Mouse (Mus musculus): ENCODE results near the gene Pola2. TPM values are rescaled to one million over a fixed set of nuclear protein-coding genes. Genes with fewer than 3 reads are reported as not detected.

Pola2 gene
- polyA plus RNA-seq, 1 experiment = 115 TPM

DNA sequence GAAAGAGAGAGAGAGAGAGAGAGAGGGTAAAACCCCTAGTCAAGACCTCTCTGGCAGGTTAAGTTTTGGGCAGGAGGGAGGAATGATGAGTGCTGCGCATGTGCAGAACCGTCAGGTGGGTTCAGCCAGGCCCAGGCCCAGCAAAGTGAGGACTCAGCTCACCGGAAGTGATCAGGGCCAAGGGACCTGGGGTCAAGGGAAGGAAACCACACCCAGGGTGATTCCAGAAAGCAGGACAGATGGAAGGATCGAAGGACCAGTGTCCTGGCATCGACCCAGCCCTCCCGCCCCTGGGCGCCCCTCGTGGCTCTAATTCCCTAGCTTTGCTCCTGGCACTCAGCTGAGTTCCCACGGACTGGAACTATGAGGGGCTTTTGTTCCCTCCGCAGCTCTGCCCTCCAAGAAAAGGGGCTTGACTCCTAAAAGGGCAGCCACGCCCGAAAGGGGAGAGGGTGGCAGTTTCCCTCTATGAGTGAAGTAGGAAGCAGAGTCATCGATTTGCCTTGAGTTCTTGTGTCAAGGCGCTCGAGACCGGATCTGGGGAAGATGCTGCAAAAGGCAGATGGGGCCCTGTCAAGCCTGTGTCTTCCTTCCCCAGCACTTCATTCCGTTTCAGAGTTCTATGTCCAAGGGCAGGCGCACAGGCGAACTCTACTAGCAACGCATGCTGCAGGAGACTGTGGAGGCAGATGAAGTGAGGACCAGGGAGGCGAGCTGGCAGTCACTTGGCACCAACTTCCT lies 26.7 kb downstream of the Pola2 start:
- no peak overlapping the region for H3K27ac ChIP-seq (ENCODE audit: control insufficient read depth, insufficient read depth, low read length)
- TF ChIP-seq POLR2A (IDR thresholded peaks at IDR 0.05; ENCODE audit: control insufficient read depth, extremely low read depth, insufficient read depth, low read length, poor library complexity) (no peak), CTCF (IDR thresholded peaks at IDR 0.05; ENCODE audit: borderline replicate concordance, control insufficient read depth, extremely low read depth, insufficient read depth, low read length, poor library complexity) (no peak)
- 89% methylated on average over 21 of the region's 21 CpGs for WGBS

DNA sequence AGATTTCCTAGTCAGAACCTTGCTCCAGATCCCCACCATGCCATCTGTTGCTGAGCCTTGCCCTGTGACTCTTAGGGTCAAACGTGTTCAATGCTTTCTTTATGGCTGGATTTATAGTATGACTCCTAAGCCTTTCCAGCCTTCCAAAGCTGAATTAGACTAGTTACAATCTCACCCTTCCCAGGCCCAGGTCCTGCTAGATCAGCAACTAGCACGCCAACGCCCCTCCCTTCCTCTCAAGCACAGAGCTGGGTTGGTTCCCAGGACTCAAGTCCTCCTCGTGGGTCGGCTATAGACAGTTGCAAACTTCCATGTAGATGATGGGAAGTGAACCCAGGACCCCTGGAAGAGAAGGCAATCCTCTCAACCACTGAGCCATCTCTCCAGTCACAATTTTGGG lies 28.3 kb downstream of the Pola2 start:
- DNase-seq = no peak
- WGBS = 80% methylated on average over 5 of the region's 5 CpGs
- Histone ChIP-seq H3K36me3 (ENCODE audit: control insufficient read depth, insufficient read depth, low read length) (no peaks in the 10 kb centered on the region), H3K4me3 (ENCODE audit: control insufficient read depth, insufficient read depth, low read length) (no peak overlapping the region), H3K27ac (ENCODE audit: control insufficient read depth, insufficient read depth, low read length) (no peak overlapping the region), H3K4me1 (replicated peaks; ENCODE audit: control insufficient read depth, insufficient read depth, low read length) (peaks cover 3% of the 10 kb centered on the region; the same call in 1 of the 2 replicates), H3K27me3 (ENCODE audit: control insufficient read depth, insufficient read depth, low read length) (no peaks in the 10 kb centered on the region)
- TF ChIP-seq POLR2A (IDR thresholded peaks at IDR 0.05; ENCODE audit: control insufficient read depth, extremely low read depth, insufficient read depth, low read length, poor library complexity) (no peak), CTCF (IDR thresholded peaks at IDR 0.05; ENCODE audit: borderline replicate concordance, control insufficient read depth, extremely low read depth, insufficient read depth, low read length, poor library complexity) (no peak)

More for the DNA sequence above, 26.7 kb downstream of the Pola2 start:
- DNase-seq = no peak
- H3K4me1 ChIP-seq (replicated peaks; ENCODE audit: control insufficient read depth, insufficient read depth, low read length) = no peaks in the 10 kb centered on the region
- H3K4me3 ChIP-seq (ENCODE audit: control insufficient read depth, insufficient read depth, low read length) = no peak overlapping the region
- H3K36me3 ChIP-seq (ENCODE audit: control insufficient read depth, insufficient read depth, low read length) = peaks cover 3% of the 10 kb centered on the region
- H3K27me3 ChIP-seq (ENCODE audit: control insufficient read depth, insufficient read depth, low read length) = no peaks in the 10 kb centered on the region

DNA sequence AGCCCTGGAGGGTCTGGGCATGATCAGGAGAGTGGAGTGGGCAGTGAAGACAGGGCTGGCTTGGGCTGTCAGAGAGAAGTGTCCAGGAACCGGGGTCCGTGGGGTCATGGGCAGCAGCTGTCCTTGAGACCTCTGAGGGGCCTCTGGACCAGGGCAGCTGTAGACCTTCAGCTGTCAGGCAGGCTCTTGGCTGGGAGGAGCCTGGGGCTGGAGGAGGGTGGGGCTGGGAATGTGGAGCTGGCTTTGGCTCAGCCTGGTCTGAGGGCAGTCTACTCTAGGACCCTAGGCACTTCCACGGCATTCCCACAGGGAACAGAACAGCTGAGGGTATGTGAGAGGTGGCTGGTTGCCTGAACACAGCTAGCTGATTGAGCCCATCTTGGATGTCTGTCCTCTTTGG lies 28.7 kb downstream of the Pola2 start:
- Histone ChIP-seq H3K27ac (ENCODE audit: control insufficient read depth, insufficient read depth, low read length) (no peak overlapping the region), H3K4me1 (replicated peaks; ENCODE audit: control insufficient read depth, insufficient read depth, low read length) (peaks cover 3% of the 10 kb centered on the region; the same call in 1 of the 2 replicates), H3K27me3 (ENCODE audit: control insufficient read depth, insufficient read depth, low read length) (no peaks in the 10 kb centered on the region), H3K4me3 (ENCODE audit: control insufficient read depth, insufficient read depth, low read length) (no peak overlapping the region), H3K36me3 (ENCODE audit: control insufficient read depth, insufficient read depth, low read length) (no peaks in the 10 kb centered on the region)
- TF ChIP-seq CTCF (IDR thresholded peaks at IDR 0.05; ENCODE audit: borderline replicate concordance, control insufficient read depth, extremely low read depth, insufficient read depth, low read length, poor library complexity) (no peak), POLR2A (IDR thresholded peaks at IDR 0.05; ENCODE audit: control insufficient read depth, extremely low read depth, insufficient read depth, low read length, poor library complexity) (no peak)
- DNase-seq = no peak
- 83% methylated on average over 3 of the region's 3 CpGs for WGBS

DNA sequence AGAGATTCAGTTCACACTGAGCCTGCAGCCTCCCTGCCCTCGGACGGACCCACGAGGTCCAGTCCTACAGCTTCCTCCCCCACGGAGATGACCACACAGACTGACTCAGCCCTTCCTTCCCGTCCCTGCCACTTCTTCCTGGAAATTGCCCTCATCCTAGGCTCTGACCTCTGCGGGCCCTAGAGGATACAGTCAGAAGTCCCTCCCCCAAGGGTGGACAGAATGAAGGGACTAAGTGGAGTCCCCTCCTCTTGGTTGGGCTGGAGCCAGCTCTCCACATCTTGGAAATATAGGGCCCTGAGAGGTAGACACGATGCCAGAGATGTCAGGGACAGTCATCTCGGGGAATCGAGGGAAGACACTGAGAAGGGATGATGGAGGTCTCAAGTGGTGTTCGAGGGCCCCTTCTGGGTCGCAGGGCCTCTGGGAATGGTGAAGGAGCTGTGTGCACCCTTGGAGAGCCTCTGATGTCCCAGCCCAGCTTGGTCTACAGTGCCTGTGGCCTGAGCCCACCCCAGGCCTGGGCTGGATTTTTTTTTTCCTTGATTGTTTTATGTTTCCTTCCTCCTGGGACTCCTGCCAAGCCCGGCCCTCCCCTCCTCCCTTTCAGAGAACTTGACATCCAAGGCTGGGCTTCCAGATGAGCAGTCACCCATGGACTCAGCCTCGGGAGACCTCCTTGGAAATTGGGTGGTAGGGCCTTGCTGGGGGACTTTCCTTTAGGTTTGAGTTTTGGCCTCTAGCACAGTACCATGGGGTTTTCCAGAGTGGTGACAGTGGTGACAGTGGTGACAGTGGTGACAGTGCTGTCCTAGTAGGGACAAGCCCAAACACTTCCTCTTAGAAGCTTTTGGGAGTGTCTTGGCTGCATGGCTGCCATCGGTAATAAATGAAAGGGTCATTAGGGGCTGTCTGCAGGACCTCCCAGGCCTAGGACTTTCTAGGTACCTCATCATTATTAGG lies 34.1 kb downstream of the Pola2 start:
- TF ChIP-seq POLR2A (IDR thresholded peaks at IDR 0.05; ENCODE audit: control insufficient read depth, extremely low read depth, insufficient read depth, low read length, poor library complexity) = no peak
- TF ChIP-seq CTCF (IDR thresholded peaks at IDR 0.05; ENCODE audit: borderline replicate concordance, control insufficient read depth, extremely low read depth, insufficient read depth, low read length, poor library complexity) = no peak
- no peak overlapping the region for H3K4me3 ChIP-seq (ENCODE audit: control insufficient read depth, insufficient read depth, low read length)
- H3K27me3 ChIP-seq (ENCODE audit: control insufficient read depth, insufficient read depth, low read length) = no peaks in the 10 kb centered on the region
- WGBS = 67% methylated on average over 14 of the region's 14 CpGs
- H3K36me3 ChIP-seq (ENCODE audit: control insufficient read depth, insufficient read depth, low read length) = no peaks in the 10 kb centered on the region
- peaks cover 15% of the 10 kb centered on the region for H3K4me1 ChIP-seq (replicated peaks; ENCODE audit: control insufficient read depth, insufficient read depth, low read length)
- no peak overlapping the region for H3K27ac ChIP-seq (ENCODE audit: control insufficient read depth, insufficient read depth, low read length)
- no peak for DNase-seq

DNA sequence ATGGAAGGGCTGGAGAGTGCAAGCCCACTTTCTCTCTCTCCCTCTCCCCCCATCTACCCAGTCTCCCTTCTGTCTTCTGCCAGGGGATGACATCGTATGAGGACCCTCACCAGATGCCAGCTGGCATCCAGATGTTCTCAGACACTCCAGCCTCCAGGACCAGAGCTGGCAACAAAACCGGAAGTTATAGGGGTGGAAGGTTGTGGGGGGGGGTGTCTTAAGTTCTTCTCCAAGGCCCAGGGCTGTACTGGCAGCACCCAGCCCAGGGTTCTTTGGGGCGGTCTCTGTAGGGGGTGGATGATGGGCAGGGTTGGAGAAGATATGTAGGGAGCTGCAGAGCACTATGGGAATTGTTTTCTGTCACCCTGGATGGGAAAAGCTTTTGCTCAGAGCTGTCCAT lies 35.5 kb downstream of the Pola2 start:
- DNase-seq = no peak
- Histone ChIP-seq H3K27me3 (ENCODE audit: control insufficient read depth, insufficient read depth, low read length) (no peaks in the 10 kb centered on the region), H3K4me3 (ENCODE audit: control insufficient read depth, insufficient read depth, low read length) (no peak overlapping the region), H3K4me1 (replicated peaks; ENCODE audit: control insufficient read depth, insufficient read depth, low read length) (peaks cover 23% of the 10 kb centered on the region), H3K36me3 (ENCODE audit: control insufficient read depth, insufficient read depth, low read length) (no peaks in the 10 kb centered on the region), H3K27ac (ENCODE audit: control insufficient read depth, insufficient read depth, low read length) (no peak overlapping the region)
- TF ChIP-seq CTCF (IDR thresholded peaks at IDR 0.05; ENCODE audit: borderline replicate concordance, control insufficient read depth, extremely low read depth, insufficient read depth, low read length, poor library complexity) (no peak), POLR2A (IDR thresholded peaks at IDR 0.05; ENCODE audit: control insufficient read depth, extremely low read depth, insufficient read depth, low read length, poor library complexity) (no peak)
- WGBS = 82% methylated on average over 3 of the region's 3 CpGs

DNA sequence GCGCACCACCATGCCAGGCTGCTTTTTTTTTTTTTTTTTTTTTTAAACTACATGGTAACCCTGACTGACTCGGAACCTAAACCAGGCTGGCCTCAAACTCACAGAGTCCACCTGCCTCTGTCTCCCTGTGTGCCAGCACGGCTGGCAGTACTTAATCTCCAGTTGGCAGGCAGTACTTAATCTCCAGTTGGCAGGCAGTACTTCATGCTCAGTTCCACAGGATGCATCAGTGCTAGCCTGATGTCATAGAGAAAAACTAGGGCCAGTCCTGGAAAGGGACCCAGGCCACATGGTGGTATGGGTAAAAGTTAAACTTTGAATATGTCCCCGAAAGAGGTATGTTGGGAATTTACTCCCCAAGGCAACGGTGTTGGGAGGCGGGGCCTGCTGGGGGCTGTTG lies 35.9 kb downstream of the Pola2 start:
- Histone ChIP-seq H3K36me3 (ENCODE audit: control insufficient read depth, insufficient read depth, low read length) (no peaks in the 10 kb centered on the region), H3K4me1 (replicated peaks; ENCODE audit: control insufficient read depth, insufficient read depth, low read length) (peaks cover 23% of the 10 kb centered on the region), H3K4me3 (ENCODE audit: control insufficient read depth, insufficient read depth, low read length) (no peak overlapping the region), H3K27ac (ENCODE audit: control insufficient read depth, insufficient read depth, low read length) (no peak overlapping the region), H3K27me3 (ENCODE audit: control insufficient read depth, insufficient read depth, low read length) (no peaks in the 10 kb centered on the region)
- no peak for DNase-seq
- 96% methylated on average over 6 of the region's 6 CpGs for WGBS
- TF ChIP-seq CTCF (IDR thresholded peaks at IDR 0.05; ENCODE audit: borderline replicate concordance, control insufficient read depth, extremely low read depth, insufficient read depth, low read length, poor library complexity) = no peak
- no peak for TF ChIP-seq POLR2A (IDR thresholded peaks at IDR 0.05; ENCODE audit: control insufficient read depth, extremely low read depth, insufficient read depth, low read length, poor library complexity)

All from thymus, adult 2 months (tissue).